Mouse (Mus musculus) G1E (cell line): ENCODE data around the gene Ano1.

ENCODE experiments used
- CTCF ChIP-seq: IDR thresholded peaks from 2 replicates; pipeline ENCODE4 v1.5.1; 2012; ENCODE audit warnings: low read depth, low read length, inconsistent platforms, mixed read lengths
- GATA1 ChIP-seq: IDR thresholded peaks from 2 replicates; pipeline ENCODE4 v1.6.1; 2012; ENCODE audit warnings: borderline replicate concordance, low read length, inconsistent platforms, mixed read lengths
- GATA2 ChIP-seq: IDR thresholded peaks from 2 replicates; pipeline ENCODE4 v1.6.1; 2012; ENCODE audit warnings: low read depth, low read length, inconsistent platforms, borderline replicate concordance
- TAL1 ChIP-seq: conservative IDR thresholded peaks from 2 replicates; pipeline ENCODE4 v1.6.1; 2012; ENCODE audit warnings: low read depth, low read length, inconsistent platforms, mixed read lengths

DNA sequence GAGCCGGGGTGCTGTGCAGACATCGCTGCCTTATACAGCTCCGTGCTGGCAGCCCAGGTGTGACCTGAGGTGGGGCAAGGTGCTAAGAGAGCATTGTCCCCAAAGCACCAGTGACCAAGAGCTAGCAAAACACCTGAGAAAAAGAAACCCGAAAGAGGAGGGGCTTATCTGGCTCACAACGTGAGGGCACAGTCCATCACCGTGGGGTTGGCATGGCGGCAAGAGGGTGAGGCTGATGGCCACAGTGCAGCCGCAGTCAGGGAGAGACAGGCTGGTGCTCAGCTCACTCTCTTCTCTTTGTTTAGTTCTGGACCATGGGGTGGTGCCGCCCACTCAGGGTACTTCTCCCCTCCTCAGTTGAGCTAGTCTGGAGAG, 1.9 kb upstream of the Ano1 start:
- TF ChIP-seq CTCF: no peak
- no peak for TF ChIP-seq TAL1
- TF ChIP-seq GATA1: no peak
- no peak for TF ChIP-seq GATA2
